Mouse (Mus musculus) monocyte, adult 2 months (primary cell): ENCODE results near the gene Gm28870.
"Not testable (repeated sequence)": the region's sequence is repeated elsewhere in the genome, so short reads cannot be mapped to it uniquely, and the experiment has no call there.

ENCODE experiments used
- DNase-seq, 2 experiments: peaks; one replicate each; pipeline ENCODE4 v3.0.0; 2022; ENCODE audit warnings: low spot score in 2 of 2, low read depth in 1 of 2

Gene Gm28870

DNA sequence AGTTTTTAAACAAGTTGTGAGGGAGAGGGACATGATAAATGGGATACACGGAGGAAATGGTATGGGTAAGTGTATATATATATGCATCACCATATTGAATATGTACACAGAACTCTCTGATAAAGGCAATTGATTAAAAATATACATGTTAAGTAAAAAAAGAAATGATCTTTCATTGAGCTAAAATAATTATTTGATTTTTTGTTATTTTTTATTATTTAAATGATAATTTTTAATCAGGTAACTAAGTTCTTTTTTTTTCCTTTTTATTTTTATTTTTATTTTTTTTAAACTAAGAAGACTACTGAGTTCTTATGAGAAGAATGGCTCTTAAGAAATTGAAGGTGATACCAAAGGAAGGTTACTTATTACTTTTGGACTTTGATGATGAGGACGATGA lies at the start of gene Gm28870:
TSS of gene Gm28870 (plus strand) at position 301 of the 400 bp plus-strand sequence.
- not testable (repeated sequence) for DNase-seq
